Mouse (Mus musculus): ENCODE results near the gene Mgat5. TPM values are rescaled to one million over a fixed set of nuclear protein-coding genes. Genes with fewer than 3 reads are reported as not detected.

Mgat5 gene
- polyA plus RNA-seq, 1 experiment from 2014 or later = 5.5 TPM

GRCm38 (mm10) chr1:127203231-127203764 lies 1.5 kb upstream of the Mgat5 start:
- H3K9me3 ChIP-seq = no peaks in the 10 kb centered on the region
- peaks cover 30% of the 10 kb centered on the region for H3K4me1 ChIP-seq
- WGBS = 83% methylated on average over 4 of the region's 4 CpGs
- no peak for DNase-seq (ENCODE audit: extremely low spot score, low spot score)
- no peak overlapping the region for H3K4me3 ChIP-seq
- no peaks in the 10 kb centered on the region for H3K36me3 ChIP-seq (replicated peaks)
- no peak overlapping the region for H3K27ac ChIP-seq
- no peaks in the 10 kb centered on the region for H3K27me3 ChIP-seq (ENCODE audit: poor library complexity, severe bottlenecking)

GRCm38 (mm10) chr1:127205501-127206019 lies 745 bp downstream of the Mgat5 start:
- no peaks in the 10 kb centered on the region for H3K36me3 ChIP-seq (replicated peaks)
- peaks cover 39% of the 10 kb centered on the region for H3K4me1 ChIP-seq
- peak overlapping the region; percentile 81 for H3K4me3 ChIP-seq
- H3K9me3 ChIP-seq = no peaks in the 10 kb centered on the region
- peak overlapping the region; percentile 93 for H3K27ac ChIP-seq
- WGBS = 2% methylated on average over 24 of the region's 24 CpGs
- H3K27me3 ChIP-seq (ENCODE audit: poor library complexity, severe bottlenecking) = no peaks in the 10 kb centered on the region
- DNase-seq (ENCODE audit: extremely low spot score, low spot score) = no peak

- Histone ChIP-seq H3K36me3 (replicated peaks) (no peaks in the 10 kb centered on the region), H3K9me3 (no peaks in the 10 kb centered on the region), H3K27ac (peak overlapping the region; percentile 93), H3K4me1 (peaks cover 39% of the 10 kb centered on the region), H3K27me3 (ENCODE audit: poor library complexity, severe bottlenecking) (no peaks in the 10 kb centered on the region), H3K4me3 (peak overlapping the region; percentile 81)
- DNase-seq (ENCODE audit: extremely low spot score, low spot score) = peak; percentile 50
- WGBS = under 1% methylated on average over 39 of the region's 39 CpGs
Measured at GRCm38 (mm10) chr1:127206020-127206641, 1.3 kb downstream of the Mgat5 start.

- no peaks in the 10 kb centered on the region for H3K27me3 ChIP-seq (ENCODE audit: poor library complexity, severe bottlenecking)
- H3K9me3 ChIP-seq = no peaks in the 10 kb centered on the region
- H3K27ac ChIP-seq = peak overlapping the region; percentile 93
- peaks cover 39% of the 10 kb centered on the region for H3K4me1 ChIP-seq
- H3K4me3 ChIP-seq = peak overlapping the region; percentile 81
- 59% methylated on average over 11 of the region's 11 CpGs for WGBS
- H3K36me3 ChIP-seq (replicated peaks) = no peaks in the 10 kb centered on the region
- DNase-seq (ENCODE audit: extremely low spot score, low spot score) = no peak
Measured at GRCm38 (mm10) chr1:127206881-127207555, 2.2 kb downstream of the Mgat5 start.

GRCm38 (mm10) chr1:127208167-127208566 lies 3.4 kb downstream of the Mgat5 start:
- peaks cover 45% of the 10 kb centered on the region for H3K4me1 ChIP-seq

GRCm38 (mm10) chr1:127212812-127213211 lies 8.0 kb downstream of the Mgat5 start:
- no peak for DNase-seq (ENCODE audit: extremely low spot score, low spot score)
- Histone ChIP-seq H3K27me3 (ENCODE audit: poor library complexity, severe bottlenecking) (no peaks in the 10 kb centered on the region), H3K36me3 (replicated peaks) (no peaks in the 10 kb centered on the region), H3K4me3 (no peak overlapping the region), H3K9me3 (no peaks in the 10 kb centered on the region), H3K4me1 (peaks cover 45% of the 10 kb centered on the region), H3K27ac (no peak overlapping the region)
- WGBS = 72% methylated on average over 1 of the region's 1 CpGs

More at GRCm38 (mm10) chr1:127208167-127208566, 3.4 kb downstream of the Mgat5 start:
- Histone ChIP-seq H3K9me3 (no peaks in the 10 kb centered on the region), H3K36me3 (replicated peaks) (no peaks in the 10 kb centered on the region), H3K27me3 (ENCODE audit: poor library complexity, severe bottlenecking) (no peaks in the 10 kb centered on the region), H3K4me3 (no peak overlapping the region), H3K27ac (no peak overlapping the region)
- WGBS = 78% methylated on average over 9 of the region's 9 CpGs
- DNase-seq (ENCODE audit: extremely low spot score, low spot score) = no peak

- no peaks in the 10 kb centered on the region for H3K36me3 ChIP-seq (replicated peaks)
- H3K4me1 ChIP-seq = peaks cover 42% of the 10 kb centered on the region
- H3K9me3 ChIP-seq = no peaks in the 10 kb centered on the region
- H3K27me3 ChIP-seq (ENCODE audit: poor library complexity, severe bottlenecking) = no peaks in the 10 kb centered on the region
- no peak overlapping the region for H3K4me3 ChIP-seq
- WGBS = 53% methylated on average over 3 of the region's 3 CpGs
- no peak overlapping the region for H3K27ac ChIP-seq
- DNase-seq (ENCODE audit: extremely low spot score, low spot score) = no peak
Measured at GRCm38 (mm10) chr1:127213434-127213833, 8.6 kb downstream of the Mgat5 start.

GRCm38 (mm10) chr1:127214585-127215232 lies 9.9 kb downstream of the Mgat5 start:
- Histone ChIP-seq H3K4me1 (peaks cover 35% of the 10 kb centered on the region), H3K36me3 (replicated peaks) (no peaks in the 10 kb centered on the region), H3K4me3 (no peak overlapping the region), H3K27me3 (ENCODE audit: poor library complexity, severe bottlenecking) (no peaks in the 10 kb centered on the region), H3K27ac (no peak overlapping the region), H3K9me3 (no peaks in the 10 kb centered on the region)
- WGBS = 92% methylated on average over 8 of the region's 8 CpGs
- DNase-seq (ENCODE audit: extremely low spot score, low spot score) = no peak

GRCm38 (mm10) chr1:127216979-127217378 lies 12.2 kb downstream of the Mgat5 start:
- Histone ChIP-seq H3K9me3 (peaks cover 3% of the 10 kb centered on the region; the same call in 1 of the 2 replicates), H3K4me3 (no peak overlapping the region), H3K36me3 (replicated peaks) (0 out of 2 replicates have a peak, but pooled peaks cover 3% of the 10 kb centered on the region), H3K27ac (no peak overlapping the region), H3K27me3 (ENCODE audit: poor library complexity, severe bottlenecking) (no peaks in the 10 kb centered on the region), H3K4me1 (peaks cover 35% of the 10 kb centered on the region)
- WGBS = 55% methylated on average over 2 of the region's 2 CpGs
- no peak for DNase-seq (ENCODE audit: extremely low spot score, low spot score)

- H3K4me1 ChIP-seq = peaks cover 33% of the 10 kb centered on the region
- 78% methylated on average over 4 of the region's 4 CpGs for WGBS
- no peak overlapping the region for H3K4me3 ChIP-seq
- DNase-seq (ENCODE audit: extremely low spot score, low spot score) = no peak
- no peaks in the 10 kb centered on the region for H3K27me3 ChIP-seq (ENCODE audit: poor library complexity, severe bottlenecking)
- H3K9me3 ChIP-seq = peaks cover 3% of the 10 kb centered on the region; the same call in 1 of the 2 replicates
- H3K36me3 ChIP-seq (replicated peaks) = 0 out of 2 replicates have a peak, but pooled peaks cover 3% of the 10 kb centered on the region
- H3K27ac ChIP-seq = no peak overlapping the region
Measured at GRCm38 (mm10) chr1:127217665-127218064, 12.8 kb downstream of the Mgat5 start.

GRCm38 (mm10) chr1:127218182-127218581 lies 13.4 kb downstream of the Mgat5 start:
- WGBS = 89% methylated on average over 7 of the region's 7 CpGs
- H3K9me3 ChIP-seq = peaks cover 3% of the 10 kb centered on the region; the same call in 1 of the 2 replicates
- H3K4me1 ChIP-seq = peaks cover 28% of the 10 kb centered on the region
- H3K4me3 ChIP-seq = no peak overlapping the region
- DNase-seq (ENCODE audit: extremely low spot score, low spot score) = no peak
- H3K36me3 ChIP-seq (replicated peaks) = 0 out of 2 replicates have a peak, but pooled peaks cover 3% of the 10 kb centered on the region
- no peaks in the 10 kb centered on the region for H3K27me3 ChIP-seq (ENCODE audit: poor library complexity, severe bottlenecking)
- no peak overlapping the region for H3K27ac ChIP-seq

GRCm38 (mm10) chr1:127219161-127219560 lies 14.3 kb downstream of the Mgat5 start:
- Histone ChIP-seq H3K4me3 (no peak overlapping the region), H3K27me3 (ENCODE audit: poor library complexity, severe bottlenecking) (no peaks in the 10 kb centered on the region), H3K27ac (no peak overlapping the region), H3K9me3 (peaks cover 3% of the 10 kb centered on the region; the same call in 1 of the 2 replicates), H3K4me1 (peaks cover 21% of the 10 kb centered on the region), H3K36me3 (replicated peaks) (0 out of 2 replicates have a peak, but pooled peaks cover 3% of the 10 kb centered on the region)
- 88% methylated on average over 4 of the region's 4 CpGs for WGBS
- DNase-seq (ENCODE audit: extremely low spot score, low spot score) = no peak
